Mouse (Mus musculus): ENCODE results near the gene Focad.

- TF ChIP-seq CTCF (IDR thresholded peaks at IDR 0.05; ENCODE audit: control insufficient read depth, insufficient read depth, insufficient replicate concordance, low read depth, low read length) (no peak), POLR2A (IDR thresholded peaks at IDR 0.05; ENCODE audit: control insufficient read depth, low read depth, low read length) (no peak)
These were observed 151.1 kb downstream of the Focad start for GRCm38 (mm10) chr4:88245494-88245893.
